Mouse (Mus musculus) urinary bladder, adult 18-20 months (tissue): ENCODE results near the gene Wdr27.
A peak's percentile ranks its signal among the peaks of the same experiment; 100 is the strongest.
"Not testable (repeated sequence)": the region's sequence is repeated elsewhere in the genome, so short reads cannot be mapped to it uniquely, and the experiment has no call there.

Experiments used
- DNase-seq, 2 experiments: peaks; one replicate each; pipeline ENCODE4 v3.0.0; 2022; ENCODE audit warnings: low spot score in 2 of 2, mixed read lengths in 2 of 2

Wdr27 gene

DNA sequence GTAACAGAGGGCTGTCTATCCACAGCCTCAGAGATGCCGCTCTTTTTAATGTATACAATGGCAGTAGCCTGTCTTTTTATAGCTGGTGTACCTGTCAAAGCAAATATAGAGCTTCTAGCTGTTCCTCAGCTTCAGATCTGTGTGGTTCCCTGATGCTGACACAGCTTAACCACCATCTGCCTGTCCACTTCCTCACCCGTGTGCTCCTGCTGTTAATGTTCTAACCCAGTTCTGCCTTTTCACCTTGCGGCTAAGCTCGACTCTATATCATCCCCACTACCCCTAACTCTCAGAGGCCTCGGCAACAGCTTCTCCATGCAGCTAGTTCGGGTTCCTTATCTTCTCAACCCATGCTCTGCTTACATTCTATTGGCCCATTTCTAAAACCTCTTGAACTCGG lies 12.3 kb downstream of the Wdr27 start:
- no peak for DNase-seq

DNA sequence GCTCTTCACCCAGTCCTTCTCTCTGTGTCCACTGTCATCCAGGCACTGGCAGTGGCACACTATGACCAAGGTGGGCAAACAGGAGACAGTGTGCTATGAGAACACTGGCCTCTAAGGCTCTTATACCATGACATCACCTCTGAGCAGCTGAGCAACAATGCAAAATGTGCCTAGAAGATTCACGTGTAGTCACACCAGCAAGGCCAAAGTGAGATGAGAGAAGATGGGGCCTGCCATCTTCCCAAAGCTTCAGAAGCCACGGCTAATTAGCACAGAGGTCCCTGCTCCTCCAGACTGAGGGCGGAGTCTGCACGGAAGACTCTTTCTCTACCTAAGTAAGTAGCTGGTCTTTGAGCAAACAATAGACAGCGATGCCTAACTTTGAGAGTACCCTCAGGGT lies 14.3 kb downstream of the Wdr27 start:
- no peak for DNase-seq

DNA sequence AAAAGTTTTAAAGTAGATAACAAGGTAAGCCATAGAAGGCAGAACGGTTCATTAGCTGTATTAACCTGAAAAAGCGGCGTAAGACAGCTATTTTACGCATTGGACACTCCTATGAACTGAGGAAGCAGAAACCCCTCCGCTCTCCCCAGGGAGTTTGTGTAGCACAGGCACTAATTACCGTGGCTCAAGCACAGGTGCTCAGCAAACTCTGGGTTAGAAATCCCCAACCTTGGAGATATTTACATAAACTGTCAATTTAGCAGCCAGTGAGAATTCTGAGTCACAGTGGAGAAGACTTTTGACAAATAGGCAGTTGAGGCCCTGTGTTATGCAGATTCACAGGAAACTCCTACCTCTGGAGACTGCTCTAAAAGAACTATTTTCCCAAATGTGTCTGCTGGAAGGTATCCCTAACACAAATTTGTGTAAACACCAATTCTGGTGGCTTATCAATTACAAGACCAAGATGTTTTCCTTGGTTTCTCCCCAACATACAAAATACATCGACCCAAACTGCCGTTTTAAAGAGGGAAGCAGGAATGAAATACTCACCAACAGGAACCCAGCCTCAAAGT lies 15.2 kb downstream of the Wdr27 start:
- no peak for DNase-seq

DNA sequence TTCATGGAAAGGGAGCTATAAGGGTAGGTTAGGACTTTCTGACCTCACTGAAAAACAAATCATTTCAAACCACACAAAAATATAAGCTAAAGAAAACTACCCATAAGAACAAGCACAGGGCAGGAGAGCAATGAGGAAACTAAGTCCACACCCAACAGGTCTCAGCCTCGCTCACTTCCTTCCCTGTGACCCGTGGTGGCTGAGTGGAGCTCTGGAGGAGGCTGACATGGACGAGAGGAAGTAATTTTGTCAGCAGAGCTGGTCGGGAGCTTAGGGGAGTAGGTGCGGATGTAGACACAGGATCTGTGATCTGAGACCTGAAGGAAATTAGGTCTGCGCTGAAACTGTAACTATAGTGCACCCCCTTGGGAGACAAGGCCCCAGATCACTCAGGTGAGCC lies 21.4 kb downstream of the Wdr27 start:
- DNase-seq: no peak

DNA sequence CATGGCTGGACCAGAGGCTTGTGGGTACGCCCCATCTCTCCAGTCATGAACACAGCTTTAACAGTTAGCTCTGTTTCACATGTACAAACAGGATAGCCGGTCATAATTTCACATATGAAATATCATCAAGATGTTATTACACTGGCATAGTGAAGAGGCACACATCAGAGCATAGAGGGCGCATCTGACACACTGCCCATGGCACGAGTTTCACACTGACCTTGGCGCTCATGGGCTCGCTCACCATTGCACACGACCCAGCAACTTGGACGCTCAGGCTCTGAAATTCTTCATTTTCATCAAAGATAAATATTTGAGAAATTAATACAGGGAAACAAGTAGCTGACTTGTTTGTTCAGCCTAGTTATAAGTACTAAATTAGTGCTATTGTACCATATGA lies 25.1 kb downstream of the Wdr27 start:
- no peak for DNase-seq

DNA sequence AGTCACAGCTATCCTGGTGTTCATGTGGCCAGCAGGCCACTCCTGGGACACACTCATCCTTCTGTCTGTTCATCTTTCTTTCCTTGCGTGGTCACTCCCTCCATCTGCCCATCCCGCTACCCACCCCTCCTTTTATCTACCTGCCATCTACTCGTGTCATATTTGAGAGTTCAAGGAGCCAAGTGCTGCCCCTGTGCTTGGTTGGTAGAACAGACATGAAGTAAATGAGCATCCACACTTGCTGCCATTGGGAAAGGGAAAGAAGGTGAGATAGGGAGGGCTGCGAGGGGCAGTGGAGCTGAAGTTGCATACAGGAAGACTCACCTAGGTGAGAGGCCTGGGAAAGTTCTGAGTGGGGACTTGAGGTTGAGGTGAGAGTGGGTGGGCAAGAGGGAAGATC lies 28.6 kb downstream of the Wdr27 start:
- no peak for DNase-seq

DNA sequence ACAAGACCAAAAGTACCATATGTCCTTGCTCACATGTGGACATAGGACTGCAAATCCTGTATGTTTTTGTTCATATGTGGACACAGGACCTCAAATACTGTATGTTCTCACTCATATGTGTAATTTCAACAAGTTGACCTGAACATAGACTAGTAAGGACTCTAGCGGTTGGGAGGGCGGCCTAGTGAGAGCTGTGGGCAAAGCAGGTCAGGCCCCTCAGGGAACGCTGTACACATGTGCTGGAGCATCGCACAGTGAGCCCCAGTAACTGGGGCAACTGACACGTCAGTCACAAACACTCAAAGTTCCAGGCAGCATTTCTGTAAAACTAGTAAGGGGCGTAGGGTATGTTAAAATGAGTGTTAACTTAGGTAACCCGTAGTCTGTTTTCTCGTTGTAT lies 30.0 kb downstream of the Wdr27 start:
- no peak for DNase-seq

DNA sequence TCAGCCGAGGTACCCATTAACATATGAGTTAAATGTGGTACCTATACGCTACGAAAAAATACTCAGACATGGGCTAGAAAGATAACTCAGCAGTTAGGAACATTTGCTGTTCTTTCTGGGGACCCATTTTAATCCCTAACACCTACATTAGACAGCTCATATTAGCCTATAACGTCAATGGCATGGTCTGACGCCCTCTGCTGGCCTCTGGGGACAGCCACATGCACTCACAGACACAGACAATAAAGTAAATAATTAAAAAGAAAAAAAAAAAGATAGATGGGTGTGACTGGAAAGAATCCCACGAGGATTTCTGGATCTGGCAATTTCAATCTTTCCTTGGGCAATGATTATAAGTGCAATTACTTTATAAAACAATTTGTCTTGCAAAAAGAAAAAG lies 30.5 kb downstream of the Wdr27 start:
- DNase-seq: no peak

DNA sequence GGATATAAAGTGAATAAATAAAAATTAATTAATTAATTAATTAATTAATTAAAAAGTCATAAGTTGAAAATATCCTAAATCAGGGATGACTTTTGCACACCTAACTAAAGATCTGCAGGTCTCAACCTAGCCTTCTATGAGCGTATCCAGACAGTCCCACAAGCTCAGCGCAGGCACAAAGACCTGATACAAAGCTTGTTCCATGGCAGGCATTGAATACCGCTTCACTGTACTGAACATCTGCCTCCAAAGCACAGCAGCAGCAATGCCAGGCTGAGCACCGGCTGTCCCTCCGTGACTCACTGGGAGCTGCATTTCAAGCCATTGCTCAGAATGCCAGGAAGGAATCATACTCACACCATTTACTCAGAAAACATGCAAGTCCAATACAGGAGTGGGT lies 32.2 kb downstream of the Wdr27 start:
- DNase-seq: no peak

DNA sequence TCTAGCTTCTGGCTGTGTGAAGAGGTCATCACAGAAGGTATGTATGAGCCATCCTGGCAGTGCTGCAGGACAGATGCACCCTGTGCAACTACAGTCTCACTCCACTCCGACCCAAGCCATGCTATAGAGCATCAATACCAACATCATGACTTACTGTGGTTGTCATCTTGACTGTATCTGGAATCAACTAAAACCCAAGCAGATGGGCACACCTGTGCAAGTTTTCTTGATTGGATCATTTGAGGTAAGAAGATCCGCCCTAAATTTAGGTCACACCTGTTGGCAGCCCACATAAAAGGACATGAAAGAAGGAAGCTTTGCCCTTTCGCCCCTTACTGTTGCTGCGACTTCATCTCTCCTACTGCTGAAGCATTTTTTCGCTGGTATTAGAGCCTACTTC lies 33.6 kb downstream of the Wdr27 start:
- DNase-seq: no peak

DNA sequence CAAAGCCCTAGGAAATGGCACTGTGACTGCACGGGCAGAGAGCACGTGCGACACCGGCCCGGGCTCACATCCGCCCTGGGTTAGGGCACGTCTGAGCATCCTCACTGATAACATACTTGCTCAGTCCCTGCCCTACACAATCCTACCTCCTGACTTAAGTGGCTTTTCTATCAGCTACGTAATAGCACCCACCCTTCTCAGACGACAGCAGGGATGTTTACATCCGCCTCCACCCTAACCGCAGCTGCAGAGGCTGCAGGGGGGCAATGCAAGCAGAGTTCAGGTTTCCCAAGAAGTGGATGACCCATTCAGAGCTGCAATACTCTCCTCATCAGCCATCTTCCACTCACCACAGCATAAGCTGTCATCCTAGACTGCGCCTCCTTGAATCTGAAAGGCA lies 35.8 kb downstream of the Wdr27 start:
- no peak for DNase-seq

DNA sequence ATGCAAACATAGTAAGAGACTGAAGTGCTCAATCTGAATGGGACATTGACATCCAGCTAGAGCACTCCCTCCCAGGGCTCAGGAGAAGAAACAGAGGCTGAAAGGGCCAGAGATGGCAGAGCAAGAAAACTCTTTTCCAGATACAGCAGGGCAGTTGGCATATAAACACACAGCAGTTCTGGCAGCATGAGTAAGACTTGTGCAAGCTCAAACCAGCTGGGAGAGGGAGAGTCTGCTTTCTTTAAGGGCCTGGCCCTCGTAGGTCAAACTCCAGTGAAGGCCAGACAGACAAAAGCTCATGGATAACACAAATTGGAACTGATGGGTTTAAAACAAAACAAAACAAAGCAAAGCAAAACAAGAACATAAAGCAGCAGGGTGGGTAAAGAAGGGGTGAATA lies 36.3 kb downstream of the Wdr27 start:
- no peak for DNase-seq

DNA sequence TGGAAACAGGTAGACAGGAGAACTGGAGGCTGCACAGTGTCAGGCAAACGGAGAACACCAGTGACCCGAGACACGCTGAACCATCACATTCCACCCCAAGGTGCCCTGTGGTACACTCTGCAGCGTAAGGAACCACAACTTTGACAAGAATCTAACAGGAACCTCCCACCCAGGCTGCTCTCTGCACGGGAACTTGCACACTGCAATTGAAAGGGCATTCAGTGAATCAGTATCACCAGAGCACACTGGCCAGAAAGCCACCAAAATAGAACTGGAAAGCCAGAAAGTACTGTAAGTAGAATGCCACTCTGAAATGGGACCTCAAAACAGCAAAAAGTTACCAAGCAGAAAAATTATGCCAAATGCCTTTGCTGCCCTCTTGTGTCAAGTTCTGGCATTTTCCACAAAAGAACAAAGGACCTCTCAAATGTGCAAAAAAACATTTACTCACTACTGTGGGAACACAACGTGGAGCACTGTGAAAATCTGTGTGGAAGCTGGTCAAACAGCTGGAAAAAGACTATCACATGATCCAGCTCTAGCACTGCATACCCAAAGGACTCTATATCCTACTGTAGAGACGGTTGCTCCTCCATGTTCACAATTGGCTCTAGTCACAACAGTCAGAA lies 38.2 kb downstream of the Wdr27 start:
- peak; percentile 46 to 62 for DNase-seq

DNA sequence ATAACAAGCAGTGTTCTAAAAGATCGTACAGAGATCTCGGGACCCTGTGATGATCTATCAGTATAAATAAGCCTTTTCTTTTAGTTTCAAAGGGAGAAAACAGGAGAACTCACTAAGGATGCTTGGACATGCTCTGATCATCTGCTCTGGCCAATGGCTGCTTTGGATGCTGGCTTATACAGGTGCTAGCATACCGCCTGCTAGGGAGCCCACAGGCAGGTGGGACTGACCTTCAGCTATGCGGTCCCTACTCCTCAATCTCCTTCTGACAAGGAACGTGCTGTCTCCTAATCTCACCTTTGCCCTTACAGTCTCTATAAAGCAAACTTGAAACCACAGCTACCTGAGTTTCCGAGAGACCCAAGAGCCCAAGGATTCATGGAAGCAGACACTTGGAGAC lies 38.8 kb downstream of the Wdr27 start:
- DNase-seq: no peak

DNA sequence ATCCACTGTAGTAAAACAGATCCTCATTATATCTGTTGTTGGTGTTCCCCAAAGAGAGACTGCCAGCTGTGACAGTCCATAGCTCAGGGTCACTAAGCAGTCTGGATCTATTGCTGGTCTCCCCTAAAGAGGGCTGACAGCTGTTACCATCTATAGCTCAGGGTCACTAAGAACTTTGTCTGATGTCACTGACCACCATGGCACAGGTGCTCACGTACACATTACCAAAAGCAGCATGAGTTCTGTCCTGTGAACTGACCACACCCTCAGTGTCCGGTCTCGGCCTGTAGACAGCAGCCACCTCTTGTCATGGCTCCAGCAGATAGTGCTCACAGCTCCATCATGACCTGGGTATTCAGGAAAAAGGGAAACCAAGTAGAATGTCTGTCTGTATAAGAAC lies 39.7 kb downstream of the Wdr27 start:
- no peak for DNase-seq

DNA sequence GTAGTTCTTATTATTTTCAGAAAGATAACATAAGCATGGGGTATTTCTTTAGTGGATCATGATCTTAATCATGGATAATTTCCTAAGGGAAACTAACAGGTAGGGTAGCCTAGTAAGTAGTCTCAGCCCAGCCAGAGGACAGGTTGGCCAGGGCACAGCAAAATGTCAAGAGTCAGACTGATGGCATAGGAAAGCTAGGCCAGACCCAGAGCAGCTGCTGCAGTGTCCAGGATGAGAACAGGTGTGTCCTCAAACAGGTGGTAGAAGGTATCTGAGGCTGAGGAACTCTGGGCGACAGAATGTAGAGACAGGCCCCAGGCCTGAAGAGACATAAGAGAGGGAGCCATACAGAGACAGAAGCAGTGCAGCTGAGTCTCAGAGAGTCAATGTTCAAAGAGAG lies 44.0 kb downstream of the Wdr27 start:
- no peak for DNase-seq

DNA sequence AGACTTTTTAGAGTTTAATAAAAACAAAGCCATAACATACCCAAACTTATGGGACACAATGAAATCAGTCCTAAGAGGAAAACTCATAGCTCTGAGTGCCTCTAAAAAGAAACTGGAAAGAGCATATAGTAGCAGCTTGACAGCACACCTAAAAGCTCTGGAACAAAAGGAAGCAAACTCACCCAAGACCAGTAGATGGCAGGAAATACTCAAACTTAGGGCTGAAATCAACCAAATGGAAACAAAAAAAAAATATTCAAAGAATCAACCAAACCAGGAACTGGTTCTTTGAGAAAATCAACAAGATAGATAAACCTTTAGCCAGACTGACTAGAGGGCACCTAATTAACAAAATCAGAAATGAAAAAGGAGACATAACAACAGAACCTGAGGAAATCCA lies 47.9 kb downstream of the Wdr27 start:
- not testable (repeated sequence) for DNase-seq

DNA sequence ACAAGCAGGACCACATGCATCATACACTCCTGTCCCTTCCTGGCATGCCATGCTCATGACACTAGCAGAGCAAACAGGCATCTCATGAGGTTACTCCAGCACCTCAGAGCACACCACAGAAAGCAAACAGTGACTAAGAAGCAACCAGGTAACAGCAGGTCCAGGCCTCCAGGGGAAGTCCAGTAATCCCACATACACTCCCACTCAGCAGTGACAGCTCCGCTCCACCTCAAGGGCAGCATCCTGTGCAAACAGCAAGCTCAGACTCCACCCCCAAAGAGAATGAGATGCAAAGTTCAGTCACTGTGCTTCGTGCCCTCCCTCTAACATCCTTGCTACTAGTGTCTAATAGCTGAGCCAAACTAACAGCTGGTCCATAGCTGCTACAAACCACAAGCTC lies 56.0 kb downstream of the Wdr27 start:
- DNase-seq: peak in 1 of 2 experiments; percentile 18

DNA sequence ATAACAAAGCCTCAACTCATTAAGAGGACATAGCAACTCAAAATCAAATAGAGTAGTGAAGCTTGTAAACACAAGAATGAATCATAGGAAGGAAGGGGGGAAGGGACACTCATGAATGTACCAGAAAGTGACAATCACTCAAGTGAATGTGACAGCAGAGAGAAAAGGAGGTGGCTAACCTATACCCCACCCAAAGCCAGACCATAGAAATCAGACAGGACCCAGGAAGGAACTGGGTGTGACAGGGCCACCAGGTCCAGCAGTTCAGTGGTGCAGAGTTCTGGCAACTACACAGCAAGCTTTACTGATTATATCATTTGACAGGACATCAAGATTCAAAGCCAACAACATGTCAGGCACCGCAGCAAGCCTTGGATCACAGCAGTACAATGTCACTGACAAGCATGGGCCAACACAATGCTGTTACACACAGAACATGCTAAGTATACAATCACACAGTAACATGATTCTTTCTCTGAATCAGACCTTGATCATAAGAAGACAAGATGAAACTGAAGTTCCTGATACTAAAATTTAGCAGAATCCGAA lies 68.2 kb downstream of the Wdr27 start:
- peak in 1 of 2 experiments; percentile 11 for DNase-seq

DNA sequence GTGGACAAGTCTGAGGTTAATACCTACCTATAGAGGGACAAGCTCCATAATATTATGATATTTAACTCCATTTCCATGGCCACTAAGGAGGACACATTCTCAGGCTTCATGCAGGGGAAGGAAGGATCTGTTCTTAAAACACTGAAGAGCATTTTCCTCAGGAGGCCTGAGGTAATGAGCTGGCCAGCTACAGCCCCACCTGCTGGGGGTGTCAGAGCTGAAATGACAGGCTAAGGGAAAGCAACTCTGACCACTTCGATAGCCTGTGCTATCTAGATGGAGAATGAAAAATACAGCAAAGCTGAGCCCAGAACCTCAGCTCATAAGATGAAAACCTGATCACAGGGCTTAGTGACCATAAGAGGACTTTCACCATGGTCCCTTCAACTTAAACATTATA lies 82.7 kb downstream of the Wdr27 start:
- no peak for DNase-seq

DNA sequence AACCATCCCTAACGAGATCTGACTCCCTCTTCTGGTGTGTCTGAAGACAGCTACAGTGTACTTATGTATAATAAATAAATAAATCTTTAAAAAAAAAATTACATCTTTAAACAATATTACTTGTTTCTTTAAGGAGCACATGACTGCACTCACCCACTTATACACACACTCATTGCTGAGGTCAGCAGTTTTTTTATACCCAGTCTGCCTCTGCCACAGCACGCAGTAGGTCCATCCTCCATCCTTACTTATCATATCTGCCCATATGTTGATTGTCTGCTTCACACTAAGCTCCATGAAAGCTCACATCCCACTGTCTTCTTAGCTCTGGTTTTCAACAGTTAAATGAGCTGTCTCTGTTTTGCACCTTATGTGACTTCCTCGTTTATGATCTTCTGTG lies 95.2 kb downstream of the Wdr27 start:
- no peak for DNase-seq

DNA sequence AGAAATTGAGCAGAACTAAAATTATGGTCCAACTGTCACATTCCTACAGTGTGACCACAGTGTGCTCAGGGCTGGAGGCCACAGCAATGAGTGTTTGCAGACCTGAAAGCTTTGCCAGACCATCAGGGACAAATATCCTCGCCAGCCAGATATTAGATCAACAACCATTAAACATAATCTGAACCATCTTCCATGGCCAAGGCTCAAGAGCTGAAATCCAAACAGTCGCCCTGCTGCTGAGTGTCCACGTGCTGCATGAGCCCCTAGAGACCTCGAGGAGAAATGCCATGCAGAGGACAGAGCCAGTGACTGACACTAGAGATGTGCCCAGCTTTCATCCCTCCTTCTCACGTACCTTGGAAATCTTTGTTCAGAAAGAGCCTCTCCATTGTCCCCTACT lies 96.1 kb downstream of the Wdr27 start:
- peak in 1 of 2 experiments; percentile 8 for DNase-seq

DNA sequence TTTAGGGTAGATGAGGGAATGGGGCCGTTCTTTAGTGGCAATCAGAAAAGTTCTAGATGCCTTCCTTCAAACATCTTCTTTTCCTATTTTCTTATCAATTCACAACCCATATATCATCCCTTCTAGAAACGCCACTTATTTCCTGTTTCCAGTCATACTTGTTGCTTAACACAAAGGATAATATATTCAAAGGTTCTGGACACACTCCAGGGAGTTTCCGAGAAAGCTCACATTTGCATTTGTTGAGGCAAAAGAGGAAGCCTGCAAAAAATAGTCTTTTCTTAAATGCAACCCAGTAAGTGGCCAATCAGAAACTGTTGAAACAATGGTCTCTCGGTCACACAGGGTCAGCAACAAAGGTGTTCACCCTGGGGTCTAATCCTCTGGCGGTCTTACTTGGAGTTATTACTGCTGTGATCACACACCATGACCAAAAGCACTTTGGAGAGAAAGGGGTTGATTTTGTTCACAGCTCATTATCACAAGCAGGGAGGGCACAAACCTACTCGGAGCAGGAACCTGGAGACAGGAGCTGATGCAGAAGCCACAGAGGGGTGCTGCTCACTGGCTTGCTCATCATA lies 116.2 kb downstream of the Wdr27 start:
- no peak for DNase-seq

DNA sequence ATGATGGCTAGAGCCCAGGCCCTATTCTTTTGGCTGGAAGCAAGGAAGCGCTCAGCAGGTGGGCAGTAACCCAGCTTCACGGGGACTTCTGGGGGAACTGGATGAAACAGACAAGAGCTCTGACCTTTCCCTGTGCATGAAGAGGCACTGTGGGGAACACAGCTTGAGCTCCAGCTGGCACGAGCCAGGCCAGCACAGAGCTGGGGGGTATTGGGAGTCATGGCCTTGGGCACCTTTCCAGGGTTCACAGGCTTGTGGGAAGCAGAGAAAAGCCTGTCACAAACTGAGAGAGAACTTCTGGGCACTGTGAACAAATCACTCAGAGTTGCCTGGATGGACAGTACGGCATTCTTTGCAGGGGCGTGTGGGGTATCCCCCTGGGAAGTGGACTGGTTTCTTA lies 118.0 kb downstream of the Wdr27 start:
- DNase-seq: no peak
